Mouse (Mus musculus): ENCODE measurements around the gene Dusp27.
"Not testable (repeated sequence)": the region's sequence is repeated elsewhere in the genome, so short reads cannot be mapped to it uniquely, and the experiment has no call there.

Dusp27 gene

DNA sequence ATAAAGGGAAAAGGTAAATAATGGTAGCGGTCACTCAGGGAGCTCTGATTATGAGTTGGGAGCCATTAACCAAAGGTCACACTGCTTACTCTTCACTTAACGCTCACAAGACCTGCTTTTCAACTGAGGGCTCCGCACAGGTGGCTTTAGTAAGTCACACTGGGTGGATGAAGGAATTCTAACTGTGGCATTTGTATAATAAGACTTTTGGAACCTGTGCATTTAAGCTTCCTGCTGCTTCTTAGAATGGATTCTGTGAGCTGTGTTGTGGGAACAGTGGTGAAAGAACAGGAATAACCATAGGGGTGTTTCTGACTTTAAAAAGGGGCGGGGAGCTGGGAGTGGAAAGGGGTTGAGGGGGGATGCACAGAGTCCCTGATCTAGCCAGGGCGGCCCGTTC, 14.6 kb upstream of the Dusp27 start:
- DNase-seq (ENCODE audit: low spot score) = no peak

DNA sequence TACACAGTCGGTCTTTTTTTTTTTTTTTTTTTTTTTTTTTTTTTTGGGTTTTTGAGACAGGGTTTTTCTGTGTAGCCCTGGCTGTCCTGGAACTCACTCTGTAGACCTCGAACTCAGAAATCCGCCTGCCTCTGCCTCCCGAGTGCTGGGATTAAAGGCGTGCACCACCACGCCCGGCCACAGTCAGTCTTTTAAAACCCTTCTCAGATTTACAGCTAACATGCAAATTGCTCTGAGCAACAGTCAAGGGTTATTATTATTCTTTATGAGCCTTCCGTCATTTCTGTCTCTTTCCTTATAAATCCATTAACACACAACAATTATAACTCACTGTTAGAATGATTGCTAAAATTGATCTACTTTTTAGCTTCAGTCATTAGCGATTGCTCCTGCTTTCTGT, 14.1 kb upstream of the Dusp27 start:
- not testable (repeated sequence) for DNase-seq (ENCODE audit: low spot score)

DNA sequence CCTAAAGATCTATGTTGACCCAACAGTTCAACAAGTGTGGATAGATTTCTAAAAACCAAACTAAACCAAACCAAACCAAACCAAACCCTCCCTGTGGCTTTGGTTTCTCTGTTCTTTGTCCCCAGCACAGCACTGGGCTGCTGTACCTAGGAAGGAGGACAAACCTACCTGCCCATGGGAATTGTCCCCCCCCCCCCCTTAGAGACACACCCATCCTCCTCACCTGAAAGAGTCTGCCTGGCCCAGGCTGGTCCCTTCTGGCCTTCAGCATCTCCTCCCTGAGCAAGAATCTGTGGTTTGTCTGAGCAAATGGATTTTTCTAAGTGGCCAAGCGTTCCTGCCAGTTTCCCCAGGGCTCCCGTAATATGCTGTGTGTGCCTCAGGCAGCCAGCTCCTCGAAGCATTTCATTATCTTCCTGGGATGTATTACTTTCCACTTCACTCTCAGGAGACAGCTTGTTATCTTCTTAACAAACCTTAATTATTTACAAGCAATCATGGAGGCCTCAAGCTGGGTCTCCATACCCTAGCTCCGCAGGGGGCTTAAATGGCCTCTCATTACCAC, 12.0 kb upstream of the Dusp27 start:
- no peak for DNase-seq (ENCODE audit: low spot score)

DNA sequence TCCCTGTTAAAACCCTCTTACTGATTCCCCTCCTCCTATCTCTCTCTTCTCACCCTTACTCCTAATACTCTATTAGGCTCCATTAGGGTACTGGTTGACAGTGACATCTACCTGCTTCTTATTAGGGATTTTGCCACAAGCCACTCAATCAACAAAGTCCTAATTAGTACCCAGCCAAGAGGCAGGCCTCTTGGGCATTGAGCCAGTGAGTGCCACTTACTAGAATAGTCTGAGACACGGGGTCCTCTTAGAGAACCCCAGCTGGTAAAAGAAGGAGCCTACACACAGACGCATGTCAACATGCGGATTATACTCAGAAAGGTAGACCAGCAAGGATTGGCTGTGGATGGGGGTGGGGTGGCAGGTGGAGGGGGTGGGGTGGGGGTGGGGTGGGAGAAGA, 11.4 kb upstream of the Dusp27 start:
- no peak for DNase-seq (ENCODE audit: low spot score)

DNA sequence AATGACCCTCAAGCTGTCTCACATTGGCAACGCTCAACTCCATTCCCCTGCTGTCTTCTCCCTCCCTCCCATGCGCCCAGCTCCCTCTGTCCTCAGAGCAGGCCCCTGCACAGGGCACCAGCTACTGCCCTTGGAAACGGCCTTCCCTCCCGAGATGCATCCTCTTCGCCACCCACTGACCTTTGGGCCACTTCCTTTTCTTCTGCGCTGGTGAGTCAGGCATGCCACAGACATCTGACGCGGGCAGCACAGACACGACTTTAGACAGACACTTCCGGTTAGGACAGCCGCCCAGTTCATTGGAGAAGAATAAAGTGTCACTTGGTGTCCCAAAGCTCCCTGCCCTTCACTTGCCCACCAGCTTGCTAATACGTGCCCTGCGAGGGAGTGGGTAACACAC, 10.4 kb upstream of the Dusp27 start:
- DNase-seq (ENCODE audit: low spot score) = peak; percentile 25

DNA sequence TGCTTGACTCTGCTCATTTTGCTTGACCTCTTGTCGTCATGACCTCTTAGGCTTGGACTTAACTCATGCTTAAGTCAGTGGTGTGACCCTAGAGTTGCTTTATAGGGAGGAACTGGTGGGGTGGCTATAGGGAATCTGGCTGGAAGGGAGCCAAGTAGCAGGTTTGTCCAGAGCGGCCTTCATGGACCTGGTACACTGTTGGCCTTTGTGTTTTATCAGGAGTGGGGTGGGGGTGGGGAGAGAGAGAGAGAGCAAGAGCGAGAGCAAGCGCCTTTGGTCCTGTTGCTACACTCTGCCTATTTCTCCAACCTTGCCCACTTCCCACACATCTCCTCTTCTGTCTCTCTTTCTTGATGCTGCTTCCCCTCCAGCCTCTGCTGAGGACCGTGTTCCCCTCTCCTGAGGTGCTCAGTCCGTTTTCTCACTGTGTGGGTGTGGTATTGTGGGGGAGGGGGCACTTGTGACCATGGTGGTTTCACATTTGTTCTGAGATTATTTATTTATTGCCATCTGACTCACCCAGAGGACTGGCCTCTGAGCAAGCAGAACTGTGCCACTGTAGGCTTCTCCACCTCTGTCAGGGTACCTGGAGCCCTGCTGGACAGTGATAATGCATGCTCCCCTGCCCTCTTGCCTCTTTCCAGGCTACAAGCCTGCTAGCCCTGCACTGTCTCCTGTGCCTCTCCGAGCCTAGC, 9.7 kb upstream of the Dusp27 start:
- DNase-seq (ENCODE audit: low spot score) = no peak

DNA sequence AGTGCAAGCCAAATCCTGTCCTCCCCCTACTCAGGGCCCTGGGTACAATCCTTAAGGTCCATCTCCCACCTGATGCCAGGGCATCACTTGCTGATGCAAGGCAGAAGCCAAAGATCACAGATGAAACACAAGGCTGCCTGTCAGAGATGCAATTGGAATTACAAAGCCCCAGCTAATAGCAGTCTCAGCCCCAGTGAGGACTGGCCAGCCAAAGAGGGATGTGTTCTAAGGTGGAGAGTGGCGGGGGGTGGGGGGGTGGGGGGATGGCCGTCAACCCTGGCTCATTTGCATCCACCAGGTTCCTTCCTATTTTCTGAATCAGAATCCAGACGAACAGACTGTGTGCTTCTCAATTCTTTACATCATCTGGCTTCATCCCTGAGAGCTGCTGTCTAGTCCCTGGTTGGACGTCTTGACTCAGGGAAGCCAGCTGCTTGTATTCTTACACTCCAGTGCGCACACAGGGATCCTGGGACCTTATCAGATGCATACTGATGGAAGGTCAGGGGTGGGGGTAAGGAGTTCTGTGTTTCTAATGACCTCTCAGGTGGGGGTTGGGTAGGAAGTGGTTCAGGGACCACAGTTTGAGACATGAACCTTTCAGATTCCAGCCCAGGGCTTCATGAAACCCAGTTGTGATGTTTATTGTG, 7.5 kb upstream of the Dusp27 start:
- no peak for DNase-seq (ENCODE audit: low spot score)

DNA sequence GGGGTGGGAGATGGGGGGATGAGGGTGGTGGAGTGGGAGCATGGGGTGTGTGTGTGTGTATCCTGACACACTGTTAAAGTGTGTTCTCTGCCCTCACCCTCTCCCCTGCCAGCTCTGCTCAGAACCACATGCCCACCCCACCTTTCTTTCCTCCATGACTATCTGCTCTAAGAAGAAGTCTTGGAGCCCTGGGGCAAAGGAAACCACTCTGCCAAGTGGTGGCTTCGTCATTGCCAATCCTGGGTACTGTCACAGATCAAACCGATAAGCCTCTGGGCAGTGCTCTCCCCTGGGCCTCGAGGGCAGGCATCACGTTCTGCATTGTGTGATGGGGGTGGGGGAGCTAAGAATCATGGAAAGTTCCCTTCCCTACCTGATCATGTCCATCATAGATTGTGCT, 4.6 kb upstream of the Dusp27 start:
- no peak for DNase-seq (ENCODE audit: low spot score)

DNA sequence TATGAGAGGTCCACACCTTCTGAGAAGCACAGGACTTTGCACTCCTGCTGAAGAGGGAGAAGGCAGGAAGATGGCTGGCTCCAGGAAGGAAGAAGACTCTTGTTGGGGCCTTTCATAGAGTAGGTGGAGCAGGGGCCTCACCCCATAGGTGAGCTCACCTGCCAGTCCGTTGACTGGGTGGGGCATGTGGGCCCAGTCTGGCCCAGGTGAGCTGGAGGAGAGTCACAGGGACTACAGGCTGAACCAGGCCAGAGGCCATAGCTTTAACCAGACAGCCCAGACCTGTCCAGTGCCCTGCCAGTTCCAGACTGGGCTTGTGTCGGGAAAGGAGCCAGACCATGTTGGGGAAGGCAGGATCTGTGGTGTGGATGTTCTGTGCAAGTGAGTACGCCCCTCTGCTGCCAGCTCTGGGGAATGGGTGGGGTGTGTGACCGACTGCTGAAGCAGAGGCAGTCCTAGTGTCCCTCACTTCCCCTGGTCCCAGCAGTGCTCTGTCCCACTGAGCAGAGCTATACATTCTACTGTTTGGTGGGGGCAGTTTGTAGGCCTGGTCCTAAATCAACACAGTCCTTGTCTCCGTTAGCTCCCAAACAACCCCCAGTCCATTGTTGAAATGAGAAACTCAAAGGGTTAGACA, 2.6 kb upstream of the Dusp27 start, which contains the start of gene Gpa33:
Gene Gpa33 (plus strand): TSS at position 15 of the 637 bp plus-strand sequence.
- no peak for DNase-seq (ENCODE audit: low spot score)

DNA sequence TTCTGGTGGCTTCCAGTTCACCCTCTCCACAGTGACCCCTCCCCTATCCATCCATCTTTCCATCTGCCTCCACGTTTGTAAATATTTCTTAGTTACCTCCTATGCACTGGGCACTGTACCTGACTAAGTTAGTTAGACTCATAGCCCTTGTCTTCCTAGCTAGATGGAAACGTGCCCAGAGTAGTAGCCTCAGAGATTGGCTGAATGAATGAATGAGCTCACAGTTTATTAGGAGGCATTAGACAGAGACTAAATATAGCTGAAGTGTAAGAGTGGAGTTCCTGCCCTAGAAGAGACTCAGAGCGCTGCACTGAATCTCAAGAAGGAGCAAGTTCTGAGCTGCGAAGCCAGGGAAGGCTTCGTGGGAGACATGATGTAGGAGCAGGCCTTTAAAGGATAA, 829 bp upstream of the Dusp27 start:
- no peak for DNase-seq (ENCODE audit: low spot score)

DNA sequence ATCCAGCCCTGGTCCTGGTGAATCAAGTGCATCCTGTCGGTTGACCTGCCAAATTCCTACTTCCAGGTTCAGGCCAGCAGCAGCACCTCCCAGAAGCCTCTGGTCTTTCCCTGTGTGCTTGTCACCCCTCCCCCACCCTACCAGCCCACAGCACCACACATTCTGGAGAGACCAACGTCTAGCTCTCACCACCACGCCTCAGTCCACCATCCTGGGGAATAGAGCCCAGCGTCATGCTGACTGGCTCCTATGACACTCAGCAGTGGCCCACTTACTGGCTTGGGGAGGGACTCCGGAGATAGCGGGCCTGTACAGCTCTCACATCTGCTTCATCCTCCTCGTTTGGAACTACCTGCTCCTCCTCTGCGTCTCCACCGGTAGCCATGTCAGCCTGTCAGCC, 927 bp downstream of the Dusp27 start:
- no peak for DNase-seq (ENCODE audit: low spot score)

DNA sequence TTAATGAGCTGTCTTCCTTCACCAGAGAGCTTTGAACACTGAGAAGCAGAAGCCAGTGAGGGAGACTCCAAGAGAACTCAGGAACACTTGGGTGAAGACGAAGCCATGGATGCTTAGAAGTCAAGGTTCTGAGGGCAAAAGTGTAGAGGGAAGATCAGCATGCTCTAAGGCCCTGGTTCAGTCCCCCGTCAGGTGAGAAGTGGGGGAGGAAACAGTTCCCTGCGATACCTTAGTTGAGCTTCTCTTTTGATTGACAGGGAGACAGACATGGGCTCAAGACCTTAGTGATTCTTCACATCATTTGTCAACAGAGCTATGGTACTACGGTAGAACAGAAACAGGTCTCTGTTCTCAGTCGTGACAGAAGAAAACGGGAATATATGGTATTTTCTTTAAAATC, 1.4 kb downstream of the Dusp27 start:
- DNase-seq (ENCODE audit: low spot score) = no peak

DNA sequence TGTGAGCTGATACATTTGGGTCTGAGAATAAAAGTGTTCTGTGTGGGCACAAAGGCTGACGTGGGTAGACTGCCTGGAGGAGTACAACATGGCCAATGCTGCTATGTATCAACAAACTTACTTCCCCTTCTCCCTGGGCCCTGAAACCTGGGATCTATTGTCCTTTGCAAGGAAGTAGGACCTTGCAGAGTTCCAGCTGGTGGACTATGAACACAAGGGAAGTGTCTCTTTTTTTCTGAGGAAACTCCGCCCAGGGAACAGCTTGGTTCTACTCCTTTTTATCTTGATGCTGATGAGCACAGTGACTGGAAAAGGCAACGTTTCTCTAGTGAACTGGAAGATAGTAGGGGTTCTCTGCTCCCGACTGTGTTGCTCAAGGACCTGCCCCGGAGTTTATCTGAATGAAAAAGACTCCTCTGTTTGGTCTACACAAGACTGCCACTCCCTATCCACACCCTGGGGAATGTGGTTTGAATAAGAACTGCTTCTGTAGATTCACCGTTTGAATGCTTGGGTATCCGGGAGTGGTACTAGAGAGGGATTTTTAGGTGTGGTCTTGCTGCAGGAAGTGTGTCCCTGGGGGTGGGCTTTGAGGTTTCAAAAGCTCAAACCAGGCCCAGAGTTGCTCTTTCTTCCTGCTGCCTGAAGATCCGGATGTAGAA, 2.7 kb downstream of the Dusp27 start:
- DNase-seq (ENCODE audit: low spot score) = no peak

DNA sequence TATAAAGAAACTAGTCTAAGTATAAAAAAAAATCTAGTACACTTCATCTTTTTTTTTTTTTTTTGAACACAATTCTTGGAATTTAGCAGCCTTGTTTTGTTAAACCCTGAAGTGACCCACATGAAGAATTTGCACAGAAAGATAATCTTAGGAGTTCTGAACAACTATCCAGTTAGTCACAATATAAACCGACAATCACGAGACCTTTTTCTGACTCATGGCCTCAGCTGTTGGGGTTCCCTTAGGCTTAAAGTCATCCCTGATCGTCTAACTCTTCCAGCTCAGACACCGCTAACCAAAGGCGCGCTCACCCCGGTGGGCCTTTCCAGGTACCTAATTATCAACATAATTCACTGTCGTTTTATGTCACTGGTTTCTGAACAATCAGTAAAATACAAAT, 4.0 kb downstream of the Dusp27 start:
- no peak for DNase-seq (ENCODE audit: low spot score)

DNA sequence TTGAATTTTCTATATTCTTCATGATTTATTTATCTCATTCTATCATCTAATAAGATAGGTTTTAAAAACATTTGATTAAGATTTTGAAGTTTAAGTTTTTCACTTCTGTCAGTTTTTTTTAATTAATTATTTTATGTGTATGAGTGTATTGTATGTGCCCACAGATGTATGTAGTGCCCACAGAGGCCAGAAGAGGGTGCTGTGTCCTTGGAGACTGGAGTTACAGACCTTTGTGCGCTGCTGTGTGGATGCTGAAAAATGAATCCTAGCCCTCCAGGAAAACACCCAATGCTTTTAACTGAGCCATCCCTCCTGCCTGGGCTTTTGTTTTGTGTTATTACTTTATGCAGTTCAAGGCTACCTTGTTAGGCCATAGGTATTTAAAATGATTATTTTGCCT, 4.7 kb downstream of the Dusp27 start:
- DNase-seq (ENCODE audit: low spot score) = no peak

DNA sequence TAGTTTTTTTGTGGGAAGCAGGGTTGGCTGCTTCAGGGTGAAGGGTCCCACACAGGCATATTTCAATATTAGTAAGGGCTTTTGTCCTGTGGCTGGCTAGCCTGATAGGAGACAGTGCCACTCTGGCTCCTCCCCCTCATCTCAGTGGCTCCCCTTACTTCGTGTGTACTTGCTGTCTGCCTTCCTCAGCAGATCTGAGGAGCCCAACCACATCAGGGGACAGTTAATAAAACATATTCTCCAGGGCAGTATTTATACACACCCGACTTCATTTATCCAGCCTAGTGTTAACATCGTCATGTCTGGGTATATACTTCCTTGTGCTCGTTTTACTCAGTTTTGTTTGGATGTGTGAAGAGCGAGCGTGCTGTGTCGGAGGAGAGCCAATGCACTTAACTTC, 5.6 kb downstream of the Dusp27 start:
- DNase-seq (ENCODE audit: low spot score) = no peak

DNA sequence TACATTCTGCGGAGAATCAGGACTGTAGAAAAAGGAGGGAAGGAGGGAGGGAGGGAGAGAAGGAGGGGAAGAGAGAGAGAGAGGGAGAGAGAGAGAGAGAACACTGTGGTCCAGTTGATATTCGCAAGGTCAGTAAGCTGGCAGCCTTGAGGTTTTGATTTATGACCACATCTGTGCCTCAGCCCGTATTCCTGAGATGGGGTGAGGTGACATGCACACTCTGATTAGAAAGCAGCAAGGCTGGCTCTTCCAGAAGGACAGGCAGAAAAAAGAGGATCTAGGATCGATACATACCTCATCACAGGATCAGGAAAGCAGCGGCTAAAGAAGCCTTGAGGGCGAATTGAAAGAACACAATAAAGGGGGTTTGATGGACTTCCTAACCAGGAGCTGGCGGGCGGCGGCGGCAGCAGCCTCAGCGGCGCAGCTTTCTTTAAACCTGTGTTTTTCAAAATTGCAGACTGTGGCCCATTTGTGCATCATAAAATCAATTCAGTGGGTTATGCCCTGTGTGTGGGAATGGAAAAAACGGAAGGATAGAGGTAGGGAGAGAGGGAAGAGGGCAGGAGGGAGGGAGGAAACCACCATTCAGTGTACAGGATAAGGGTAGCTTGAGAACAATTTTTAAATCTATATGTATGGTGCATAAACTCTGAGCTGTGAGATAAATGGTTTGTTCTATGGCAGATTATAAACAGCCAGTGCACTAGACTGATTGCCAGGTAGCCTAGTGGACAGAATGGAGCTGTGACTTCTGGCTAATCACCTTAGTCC, 9.7 kb downstream of the Dusp27 start:
- DNase-seq (ENCODE audit: low spot score) = no peak

DNA sequence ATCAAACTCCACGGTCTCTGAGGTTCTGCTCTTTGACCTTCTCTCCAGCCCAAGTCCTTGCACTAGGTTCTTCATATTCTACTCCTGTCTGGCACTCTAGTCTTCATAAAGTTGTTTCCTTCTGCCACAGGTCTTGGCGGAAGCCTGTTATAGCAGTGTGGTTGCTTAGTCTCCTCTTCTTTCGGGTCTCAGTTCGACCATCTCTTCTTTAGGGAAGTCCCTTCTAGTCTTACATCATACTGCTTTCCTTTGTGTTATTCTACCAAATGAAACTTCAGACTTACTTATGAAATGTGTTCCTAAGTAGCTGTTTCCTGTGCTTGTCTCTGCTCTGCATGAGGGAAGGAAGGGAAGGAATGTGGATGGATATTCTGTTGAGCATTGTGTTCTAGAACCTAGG, 12.0 kb downstream of the Dusp27 start:
- no peak for DNase-seq (ENCODE audit: low spot score)

DNA sequence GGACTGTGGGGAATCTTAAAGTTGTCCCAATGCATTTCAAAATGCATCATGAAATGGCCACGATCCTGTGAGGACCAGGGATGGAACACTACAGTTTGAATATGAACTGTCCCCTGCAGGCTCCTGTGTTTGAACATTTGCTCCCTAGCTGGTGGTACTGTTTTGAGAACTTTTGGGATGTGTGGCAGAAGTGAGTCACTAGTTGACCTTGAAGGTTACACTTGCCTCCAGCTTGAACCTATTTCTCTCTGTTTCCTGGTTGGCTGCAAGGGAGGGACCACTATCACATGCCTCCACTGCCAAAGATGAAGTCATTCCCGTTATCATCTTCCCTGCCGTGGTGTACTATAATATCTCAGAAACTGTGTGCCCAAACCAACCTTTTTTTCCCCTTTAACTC, 12.7 kb downstream of the Dusp27 start:
- DNase-seq (ENCODE audit: low spot score) = no peak

DNA sequence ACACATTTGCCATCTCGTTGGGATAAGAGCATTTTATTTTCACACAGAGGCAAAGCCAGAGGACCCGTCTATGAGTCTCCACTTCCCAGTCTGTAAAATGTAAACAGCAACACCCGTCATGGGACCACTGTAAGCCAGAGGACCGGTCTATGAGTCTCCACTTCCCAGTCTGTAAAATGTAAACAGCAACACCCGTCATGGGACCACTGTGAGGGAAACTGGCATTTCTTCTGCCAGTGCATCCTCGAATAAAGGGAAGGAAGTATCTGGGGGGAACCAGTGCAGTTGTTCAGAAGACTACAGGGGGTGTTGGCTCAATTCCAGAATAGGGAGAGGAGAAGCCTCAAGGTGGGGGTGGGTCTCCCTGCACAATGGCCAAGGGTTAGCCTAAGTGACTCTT, 22.3 kb downstream of the Dusp27 start:
- DNase-seq (ENCODE audit: low spot score) = no peak

DNA sequence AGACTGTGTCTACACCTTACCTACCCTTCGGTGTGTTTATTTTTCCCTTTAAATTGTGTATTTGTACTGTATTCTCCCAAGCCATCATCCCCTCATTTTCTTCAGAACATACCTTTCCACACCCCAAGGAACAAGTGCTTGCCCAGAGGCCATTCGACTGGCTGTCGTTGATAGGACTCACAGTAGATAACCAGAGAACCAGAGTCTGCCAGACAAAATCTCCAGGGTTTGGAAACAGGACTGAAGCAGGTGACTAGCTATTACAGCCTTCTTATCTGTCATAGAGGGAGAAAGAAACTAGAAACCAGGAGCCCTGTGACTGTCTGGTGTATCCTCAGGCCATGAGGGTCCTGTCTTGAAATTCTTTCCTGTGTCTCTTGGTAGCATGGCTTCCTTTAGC, 22.9 kb downstream of the Dusp27 start:
- DNase-seq (ENCODE audit: low spot score) = no peak
